Mouse (Mus musculus) ovary, postnatal 36 days (tissue): ENCODE measurements around the gene Hoxc4.

Source experiments
- DNase-seq: peaks from one replicate; pipeline ENCODE4 v3.0.0; 2022; ENCODE audit warnings: low spot score, mixed read lengths

Hoxc4 gene

DNA sequence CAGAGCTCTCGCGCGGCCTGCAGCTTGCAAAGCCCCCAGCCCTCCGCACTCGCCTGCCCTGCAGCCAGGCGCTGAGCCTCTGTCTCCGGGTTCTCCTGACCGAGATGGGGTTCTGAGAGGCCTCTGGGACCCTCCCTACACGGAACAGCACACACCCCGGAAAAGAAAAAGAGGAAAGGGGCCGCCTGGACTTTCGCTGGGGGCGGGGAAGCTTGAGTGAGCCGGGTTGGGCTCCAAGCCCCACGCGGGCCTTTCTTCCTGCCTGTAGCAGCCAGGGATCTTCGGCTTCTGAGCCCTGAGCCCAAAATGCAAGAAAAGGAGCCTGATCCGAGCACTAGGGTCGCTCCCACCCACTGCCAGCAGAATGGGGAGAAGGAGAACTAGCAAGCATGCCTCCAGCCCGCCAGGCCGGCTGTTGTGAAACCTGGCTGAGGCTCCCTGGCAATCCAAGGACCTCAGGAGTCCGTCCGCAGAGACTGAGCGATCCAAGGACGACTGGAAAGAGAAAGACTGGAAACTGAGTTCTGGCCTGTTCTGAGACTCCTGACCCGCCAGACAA is 6.7 kb upstream of the Hoxc4 start:
- DNase-seq: no peak

GRCm38 (mm10) chr15:103013238-103013984 is 5.3 kb upstream of the Hoxc4 start:
- peak; percentile 67 for DNase-seq

GRCm38 (mm10) chr15:103014166-103015008 is 4.3 kb upstream of the Hoxc4 start:
- peak; percentile 70 for DNase-seq

- DNase-seq: no peak
These were observed 3.7 kb upstream of the Hoxc4 start for GRCm38 (mm10) chr15:103015009-103015399.

DNA sequence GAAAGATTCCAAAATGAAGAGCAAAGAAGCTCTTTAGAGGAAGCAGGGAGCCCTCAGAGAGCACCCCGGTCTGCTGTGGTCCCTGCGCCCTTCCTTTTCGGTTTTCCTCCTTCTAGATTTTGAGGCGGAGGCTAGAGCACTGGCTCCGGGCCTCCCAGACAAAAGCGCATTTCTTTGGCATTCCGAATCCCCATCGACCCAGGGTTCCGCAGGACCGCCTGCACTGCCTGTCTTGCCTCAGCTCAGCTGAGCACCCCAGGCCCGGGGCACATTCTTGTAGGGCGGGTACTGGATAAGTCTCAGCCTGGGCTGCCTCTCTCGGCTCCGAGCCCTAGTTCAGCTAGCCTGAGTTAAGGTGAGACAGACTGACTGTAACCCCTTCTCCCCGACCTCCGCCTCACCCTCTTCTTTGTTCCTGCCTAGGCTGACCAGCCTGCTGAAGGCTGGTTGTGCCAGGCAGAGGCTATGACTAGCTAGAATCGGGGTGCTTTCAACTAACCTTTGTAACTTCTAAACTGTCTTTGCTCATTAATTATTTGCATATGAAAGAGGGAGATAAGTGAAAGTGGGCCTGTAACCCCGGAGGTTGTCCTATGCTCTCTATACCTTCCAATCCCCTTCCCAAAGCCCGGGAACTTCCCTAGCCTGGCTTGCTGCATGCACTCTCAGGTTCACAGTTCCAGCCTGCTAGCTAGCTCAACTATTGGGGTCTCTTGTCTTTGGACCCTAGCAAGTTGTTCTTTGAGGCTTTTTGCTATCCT is 3.1 kb upstream of the Hoxc4 start:
- DNase-seq: no peak

DNA sequence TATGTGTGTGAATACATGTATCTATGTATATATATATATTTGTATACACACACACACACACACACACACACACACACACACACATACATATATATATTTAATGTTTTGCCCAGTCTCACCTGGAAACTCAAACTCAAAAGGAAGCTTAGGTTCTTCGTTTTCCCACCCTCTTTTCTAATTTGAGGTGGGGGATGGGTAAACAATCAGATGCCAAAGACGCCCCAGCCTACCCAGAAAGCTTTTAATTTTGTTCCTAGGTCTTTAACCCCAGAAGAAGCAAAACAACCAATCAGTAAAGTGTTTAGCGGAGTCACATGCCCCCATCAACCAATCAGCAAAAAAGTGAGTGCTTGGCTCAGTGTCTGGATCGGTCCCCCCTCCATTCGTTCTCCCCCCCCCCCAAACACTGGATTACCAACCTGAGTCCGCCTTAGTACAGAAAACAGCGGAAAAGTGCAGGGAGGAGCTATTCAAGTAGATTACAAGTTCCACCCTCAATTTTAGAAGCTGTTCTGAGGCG is 2.2 kb downstream of the Hoxc4 start:
- DNase-seq: no peak

- DNase-seq: no peak
These were observed 2.8 kb downstream of the Hoxc4 start for GRCm38 (mm10) chr15:103021544-103021943.

DNA sequence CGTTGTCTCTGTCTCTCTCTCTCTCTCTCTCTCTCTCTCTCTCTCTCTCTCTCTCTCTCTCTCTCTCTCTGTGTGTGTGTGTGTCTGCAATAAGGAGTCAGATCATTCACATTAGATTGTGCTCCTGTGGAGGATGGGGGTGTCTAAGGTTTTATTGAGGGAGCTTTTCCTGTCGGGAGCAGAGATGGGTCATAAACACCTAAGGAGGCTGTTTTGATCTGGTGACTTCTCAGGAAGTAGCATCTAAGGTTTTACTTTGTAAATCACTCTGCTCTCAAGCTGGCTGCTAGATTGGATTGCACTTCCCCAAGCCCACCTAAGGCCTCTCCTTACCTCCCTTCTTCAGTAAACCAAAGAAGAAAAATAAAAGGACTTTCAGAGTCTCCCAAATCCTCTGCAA is 5.4 kb downstream of the Hoxc4 start:
- no peak for DNase-seq

DNA sequence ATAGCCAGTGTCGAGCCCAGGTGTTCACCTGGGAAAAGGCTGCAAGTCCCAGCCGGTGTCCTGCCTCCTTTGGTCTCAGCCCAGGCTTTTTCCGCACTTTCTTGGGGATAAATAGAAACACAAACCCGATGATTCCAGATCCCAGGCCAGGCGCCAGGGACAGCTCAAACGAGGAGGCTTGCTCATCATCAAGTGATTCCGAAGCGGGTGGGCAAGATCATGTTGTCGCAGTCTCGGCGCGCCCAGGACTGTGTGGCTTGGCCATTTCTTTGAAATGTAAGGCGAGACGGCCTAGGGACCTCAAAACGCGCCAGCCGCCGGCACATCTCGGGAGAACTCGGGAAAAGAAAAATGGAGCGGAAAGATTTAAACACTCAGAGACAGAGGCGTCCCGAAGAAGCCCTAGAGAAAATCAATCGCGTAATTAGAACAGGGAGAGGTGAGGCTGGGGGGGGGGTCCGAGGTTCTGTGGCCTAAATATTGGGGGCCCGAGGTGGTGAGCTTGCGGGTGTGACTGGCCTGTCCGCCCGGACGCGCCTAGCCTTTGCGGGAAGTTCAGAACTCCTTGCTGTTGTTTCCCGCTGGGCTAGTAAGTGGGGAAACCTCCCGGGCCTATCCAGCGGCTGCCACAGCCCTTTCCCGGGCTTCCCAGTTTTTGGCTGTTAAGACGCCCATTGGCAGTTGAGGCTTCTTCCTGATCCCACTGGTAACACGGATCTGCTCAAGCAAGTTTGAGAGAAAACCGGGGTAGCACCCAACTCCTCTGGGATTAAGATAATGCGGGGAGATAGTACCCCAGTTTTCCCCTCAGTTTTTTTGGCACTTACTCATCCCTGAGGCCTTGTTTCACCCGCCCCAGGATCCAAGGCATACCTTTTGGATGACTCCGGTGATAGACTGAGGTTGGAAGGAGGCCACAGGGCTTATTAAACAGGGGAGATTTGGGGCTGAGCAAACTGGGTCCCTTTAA is 8.8 kb downstream of the Hoxc4 start:
- DNase-seq: no peak

DNA sequence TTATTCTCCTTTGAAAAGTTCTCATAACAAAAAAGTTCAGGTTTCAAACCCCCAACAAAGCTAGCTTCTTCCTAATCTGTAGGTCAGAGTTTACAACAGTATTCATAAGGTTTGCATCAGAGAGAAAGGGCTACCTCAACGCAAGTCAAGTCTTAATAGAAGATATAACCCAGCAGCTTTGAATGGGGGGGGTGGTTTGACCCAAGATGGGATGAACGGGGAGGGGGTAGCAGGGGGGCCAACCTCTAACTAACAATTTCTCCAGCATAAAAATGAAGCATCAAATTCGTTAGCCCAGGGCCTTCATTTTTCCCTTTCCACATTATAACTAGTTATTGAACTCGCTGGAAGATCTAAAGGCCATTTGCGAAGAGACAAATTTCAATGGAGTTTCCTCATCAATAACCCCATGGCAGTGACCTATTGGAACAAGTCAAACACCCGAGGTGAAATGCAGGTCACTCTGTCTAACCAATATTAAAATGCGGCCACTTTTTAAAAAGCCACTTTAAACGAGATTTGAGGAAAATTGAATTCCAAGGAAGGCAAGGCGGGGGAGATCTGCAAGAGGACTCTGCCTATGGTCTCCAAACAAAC is 10.3 kb downstream of the Hoxc4 start:
- DNase-seq: no peak

GRCm38 (mm10) chr15:103030142-103030541 is 11.4 kb downstream of the Hoxc4 start:
- DNase-seq: no peak

DNA sequence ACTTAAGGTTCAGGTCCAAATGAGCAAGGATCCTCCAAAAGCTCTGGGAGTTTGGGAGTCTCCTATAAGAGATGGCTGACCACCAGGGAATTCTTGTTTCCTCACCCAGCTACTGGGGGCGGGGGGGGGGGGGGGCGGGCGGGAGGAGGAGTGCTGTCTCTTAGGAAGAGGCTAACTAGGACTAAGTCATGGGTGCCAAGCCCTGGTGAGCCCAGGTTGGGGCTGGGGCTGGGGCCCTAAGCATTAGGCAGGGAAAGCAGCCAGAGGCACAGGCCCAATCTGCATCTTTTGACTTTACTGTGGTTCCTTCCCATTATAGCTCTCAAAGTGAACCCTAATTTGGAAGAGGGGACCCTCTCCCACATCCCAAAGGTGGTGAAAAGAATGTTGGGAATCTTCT is 13.4 kb downstream of the Hoxc4 start:
- DNase-seq: no peak

DNA sequence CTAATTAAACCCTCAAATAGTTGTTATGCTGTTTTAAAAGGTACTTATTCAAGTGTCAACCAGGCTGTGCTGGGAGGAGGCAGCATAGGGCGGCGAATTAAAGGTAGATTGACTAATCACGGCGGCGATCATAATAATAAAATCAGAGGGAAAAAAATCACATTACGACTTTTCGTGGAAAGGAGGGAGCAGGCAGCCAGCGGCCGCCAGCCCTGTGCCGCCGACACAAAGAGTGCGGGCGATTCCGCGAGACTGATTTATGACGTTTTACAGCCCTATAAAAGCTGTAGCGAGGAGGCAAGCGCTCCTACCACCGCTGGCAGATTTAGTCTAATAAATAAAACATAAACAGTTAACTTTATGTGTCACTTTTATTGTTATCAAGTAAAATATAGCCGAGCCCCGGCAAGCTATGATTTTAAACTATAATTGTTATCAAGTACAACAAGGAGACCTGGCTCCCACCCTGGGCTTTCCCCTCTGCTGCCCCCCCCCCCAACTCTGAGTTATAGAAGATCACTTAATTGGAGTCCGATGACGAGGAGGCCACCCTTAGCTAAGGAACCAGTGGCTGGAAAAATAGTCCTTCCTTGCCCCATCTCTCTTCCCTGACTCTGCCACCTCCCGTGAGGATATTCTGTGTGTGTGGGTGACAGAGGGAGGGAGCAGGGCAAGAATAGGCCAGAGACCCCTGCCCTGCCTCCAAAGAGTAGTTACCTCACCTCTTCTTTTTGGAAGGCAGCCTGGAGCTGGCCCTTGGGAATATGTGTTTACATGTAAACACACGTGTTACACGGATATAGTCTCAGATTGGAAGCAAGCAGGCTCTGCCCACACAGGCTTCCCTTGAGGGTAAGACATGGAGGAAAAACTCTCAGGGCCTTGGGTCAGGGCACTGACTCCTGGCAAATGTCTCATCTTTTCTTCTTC is 14.2 kb downstream of the Hoxc4 start:
- no peak for DNase-seq

GRCm38 (mm10) chr15:103034043-103034806 is 15.5 kb downstream of the Hoxc4 start:
- peak; percentile 54 for DNase-seq

- no peak for DNase-seq
These were observed 16.2 kb downstream of the Hoxc4 start for GRCm38 (mm10) chr15:103034807-103035547.

DNA sequence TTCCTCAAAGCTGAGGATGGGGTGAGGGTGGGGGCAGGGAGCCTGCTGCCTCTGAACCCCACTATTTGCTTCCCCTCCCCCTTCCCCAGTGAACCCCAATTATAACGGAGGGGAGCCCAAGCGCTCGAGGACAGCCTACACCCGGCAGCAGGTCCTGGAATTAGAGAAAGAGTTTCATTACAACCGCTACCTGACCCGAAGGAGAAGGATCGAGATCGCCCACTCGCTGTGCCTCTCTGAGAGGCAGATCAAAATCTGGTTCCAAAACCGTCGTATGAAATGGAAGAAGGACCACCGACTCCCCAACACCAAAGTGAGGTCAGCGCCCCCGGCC is 16.8 kb downstream of the Hoxc4 start:
- DNase-seq: no peak

- no peak for DNase-seq
These were observed 18.8 kb downstream of the Hoxc4 start for GRCm38 (mm10) chr15:103037579-103037978.
